20 mouse cellular contexts compared by ENCODE assay signal in genomic region chr12:64916735-64917134, GRCm38 (mm10). TPM values are rescaled to one million over a fixed set of nuclear protein-coding genes. Genes with fewer than 3 reads are reported as not detected.
A peak's percentile ranks its signal among the peaks of the same experiment; 100 is the strongest.
DNase-seq lines count a peak whose midpoint lies in the region; ATAC-seq and TF ChIP-seq lines count a peak whose summit lies in the region.
"Had no signal": no experiment of that assay in that cellular context is flagged by ENCODE, and none has a peak within 500 bp of the region (broad histone marks: within the 10 kb centered on the region; RNA-seq: fewer than 3 reads in every experiment).

No protein-coding gene starts in this region.

- no peaks in the 10 kb centered on the region for H3K36me3 ChIP-seq in hindbrain, embryonic 15.5 days
- H3K36me3 ChIP-seq in hindbrain, embryonic 13.5 days, result peaks cover 10% of the 10 kb centered on the region
- H3K36me3 ChIP-seq in midbrain, embryonic 13.5 days, result peaks cover 9% of the 10 kb centered on the region; the same call in 1 of the 2 replicates
- H3K36me3 ChIP-seq in midbrain, embryonic 10.5 days, result no peaks in the 10 kb centered on the region
- peaks cover 0 to 7% of the 10 kb centered on the region in 2 experiments; a peak in 2 of 4 replicates for H3K36me3 ChIP-seq in MEL (ENCODE audit: control insufficient read depth in 1 of 2, insufficient read depth in 2 of 2, low read length in 2 of 2)
- H3K36me3 ChIP-seq in myocyte (ENCODE audit: control insufficient read depth, insufficient read depth), result no peaks in the 10 kb centered on the region
- H3K36me3 ChIP-seq: forebrain, embryonic 10.5 days; heart, embryonic 10.5 days had no signal

- no peak overlapping the region for H3ac ChIP-seq in myocyte (ENCODE audit: control insufficient read depth, insufficient read length)

- TF ChIP-seq CTCF in MEL (IDR thresholded peaks at IDR 0.05 in 2 of 3, conservative IDR thresholded peaks at IDR 0.05 in 1 of 3; ENCODE audit: control insufficient read depth in 1 of 3, insufficient read depth in 1 of 3, low read depth in 2 of 3, low read length in 3 of 3, poor library complexity in 1 of 3, severe bottlenecking in 1 of 3), result no peak

- no peak overlapping the region; the same call in 1 of the 2 replicates for H3K4me3 ChIP-seq in hindbrain, embryonic 15.5 days
- H3K4me3 ChIP-seq in hindbrain, embryonic 13.5 days, result no peak overlapping the region
- H3K4me3 ChIP-seq in midbrain, embryonic 13.5 days (replicated peaks), result no peak overlapping the region
- no peak overlapping the region for H3K4me3 ChIP-seq in midbrain, embryonic 10.5 days
- H3K4me3 ChIP-seq in MEL (ENCODE audit: control insufficient read depth in 1 of 2, insufficient read depth in 1 of 2, low read depth in 2 of 2, low read length in 2 of 2), result peak overlapping the region in 1 of 2 experiments; percentile 62; a peak in 1 of 4 replicates
- no peak overlapping the region for H3K4me3 ChIP-seq in myocyte

- no peaks in the 10 kb centered on the region; the same call in 1 of the 2 replicates for H3K27me3 ChIP-seq in hindbrain, embryonic 15.5 days
- no peaks in the 10 kb centered on the region for H3K27me3 ChIP-seq in hindbrain, embryonic 13.5 days
- H3K27me3 ChIP-seq in midbrain, embryonic 13.5 days, result no peaks in the 10 kb centered on the region
- H3K27me3 ChIP-seq in midbrain, embryonic 10.5 days (ENCODE audit: low read depth, poor library complexity, severe bottlenecking), result peaks cover 9% of the 10 kb centered on the region
- H3K27me3 ChIP-seq in MEL (ENCODE audit: control insufficient read depth in 1 of 2, insufficient read depth in 2 of 2, low read length in 2 of 2) (no peaks in the 10 kb centered on the region), myocyte (ENCODE audit: control insufficient read depth, insufficient read depth, insufficient read length) (no peaks in the 10 kb centered on the region)
- H3K27me3 ChIP-seq: forebrain, embryonic 15.5 days had no signal

- H3K4me1 ChIP-seq in hindbrain, embryonic 15.5 days (replicated peaks), result peaks cover 10% of the 10 kb centered on the region
- peaks cover 6% of the 10 kb centered on the region; the same call in 1 of the 2 replicates for H3K4me1 ChIP-seq in hindbrain, embryonic 13.5 days (replicated peaks)
- peaks cover 8% of the 10 kb centered on the region for H3K4me1 ChIP-seq in midbrain, embryonic 13.5 days (replicated peaks)
- H3K4me1 ChIP-seq in midbrain, embryonic 10.5 days, result 0 out of 2 replicates have a peak, but pooled peaks cover 4% of the 10 kb centered on the region
- H3K4me1 ChIP-seq in MEL (ENCODE audit: control insufficient read depth in 1 of 2, insufficient read depth in 2 of 2, low read length in 2 of 2), result peaks cover 2 to 3% of the 10 kb centered on the region in 2 experiments; a peak in 2 of 4 replicates
- H3K4me1 ChIP-seq: embryonic facial prominence, embryonic 15.5 days; heart, embryonic 10.5 days had no signal

- no peaks in the 10 kb centered on the region for H3K9me3 ChIP-seq in hindbrain, embryonic 15.5 days
- no peaks in the 10 kb centered on the region for H3K9me3 ChIP-seq in hindbrain, embryonic 13.5 days
- H3K9me3 ChIP-seq in midbrain, embryonic 13.5 days, result no peaks in the 10 kb centered on the region
- H3K9me3 ChIP-seq in midbrain, embryonic 10.5 days (replicated peaks), result no peaks in the 10 kb centered on the region
- H3K9me3 ChIP-seq in MEL (replicated peaks; ENCODE audit: insufficient read depth, low read length), result no peaks in the 10 kb centered on the region
- H3K9me3 ChIP-seq: embryonic facial prominence, embryonic 15.5 days; forebrain, embryonic 10.5 days; forebrain, embryonic 15.5 days; heart, embryonic 10.5 days had no signal

- H3K9ac ChIP-seq in hindbrain, embryonic 15.5 days, result no peak overlapping the region
- H3K9ac ChIP-seq in hindbrain, embryonic 13.5 days, result no peak overlapping the region
- H3K9ac ChIP-seq in midbrain, embryonic 13.5 days (replicated peaks), result no peak overlapping the region
- H3K9ac ChIP-seq in MEL (ENCODE audit: control insufficient read depth, low read depth, low read length, poor library complexity, severe bottlenecking), result peak overlapping the region; percentile 18; the same call in 1 of the 2 replicates
- H3K9ac ChIP-seq: embryonic facial prominence, embryonic 15.5 days had no signal

- no peak overlapping the region for H3K27ac ChIP-seq in hindbrain, embryonic 15.5 days (replicated peaks)
- H3K27ac ChIP-seq in hindbrain, embryonic 13.5 days, result no peak overlapping the region
- no peak overlapping the region for H3K27ac ChIP-seq in midbrain, embryonic 13.5 days
- no peak overlapping the region for H3K27ac ChIP-seq in midbrain, embryonic 10.5 days (replicated peaks)
- no peak overlapping the region for H3K27ac ChIP-seq in MEL (ENCODE audit: control insufficient read depth, low read depth, low read length)
- H3K27ac ChIP-seq: embryonic facial prominence, embryonic 15.5 days; forebrain, embryonic 10.5 days had no signal

- no peak for TF ChIP-seq EP300 in MEL (IDR thresholded peaks at IDR 0.05; ENCODE audit: low read depth in 1 of 2, low read length in 2 of 2)

- TF ChIP-seq POLR2A in MEL (IDR thresholded peaks at IDR 0.05; ENCODE audit: control insufficient read depth in 1 of 2, insufficient read depth in 1 of 2, low read depth in 1 of 2, low read length in 2 of 2, poor library complexity in 1 of 2) (no peak), myocyte (IDR thresholded peaks at IDR 0.05; ENCODE audit: insufficient read length, low read depth) (no peak)

- peak overlapping the region; percentile 81; the same call in 1 of the 2 replicates for H3K4me2 ChIP-seq in hindbrain, embryonic 15.5 days
- no peak overlapping the region for H3K4me2 ChIP-seq in hindbrain, embryonic 13.5 days
- peak overlapping the region; percentile 5; the same call in 1 of the 2 replicates for H3K4me2 ChIP-seq in midbrain, embryonic 13.5 days (replicated peaks)
- peak overlapping the region; percentile 46 for H3K4me2 ChIP-seq in myocyte (ENCODE audit: low read depth)

- no peak for TF ChIP-seq RAD21 in MEL (IDR thresholded peaks at IDR 0.05; ENCODE audit: low read depth, low read length)

- DNase-seq in midbrain, embryonic 10.5 days (ENCODE audit: low spot score), result no peak
- DNase-seq in MEL (ENCODE audit: low read depth, low spot score), result peak; percentile 23
- DNase-seq: adrenal gland, adult 2 months; adrenal gland, postnatal 25 days; cerebellum, adult 18-20 months; cerebellum, adult 9-11 months; cerebellum, postnatal 36 days; gastrocnemius, postnatal 10 days; heart, adult 18-20 months; heart, postnatal 10 days; heart, postnatal 4 days had no signal

- no peak for ATAC-seq in hindbrain, embryonic 15.5 days (ENCODE audit: low FRiP score, low read depth)
- ATAC-seq in hindbrain, embryonic 13.5 days (ENCODE audit: low FRiP score), result no peak
- ATAC-seq in midbrain, embryonic 13.5 days, result no peak

- peaks cover 2% of the 10 kb centered on the region; the same call in 1 of the 2 replicates for H3K79me2 ChIP-seq in MEL (ENCODE audit: control insufficient read depth, insufficient read depth, low read length, poor library complexity)
- no peaks in the 10 kb centered on the region for H3K79me2 ChIP-seq in myocyte (ENCODE audit: control insufficient read depth, insufficient read depth)

TF ChIP-seq in MEL, 35 proteins besides CTCF, POLR2A, EP300 and RAD21:
- TF ChIP-seq ETS1 (IDR thresholded peaks at IDR 0.05; ENCODE audit: low read depth, low read length) (0 out of 2 replicates have a peak, but pooled peaks have one; percentile 12), GATA1 (IDR thresholded peaks at IDR 0.05; ENCODE audit: low read depth, low read length) (peak; percentile 50), SMC3 (IDR thresholded peaks at IDR 0.05; ENCODE audit: low read depth, low read length) (no peak), ZNF384 (IDR thresholded peaks at IDR 0.05; ENCODE audit: low read depth, low read length) (peak; percentile 97)
TF ChIP-seq in MEL: peak in this region for 3.

TF ChIP-seq in myocyte, 11 proteins besides CTCF, POLR2A, EP300 and RAD21 (continues in another document):
- no peak for TF ChIP-seq MYOD1 (IDR thresholded peaks at IDR 0.05; ENCODE audit: control insufficient read depth in 1 of 3, insufficient read length in 2 of 3, low read depth in 2 of 3)
- TF ChIP-seq SRF (IDR thresholded peaks at IDR 0.05; ENCODE audit: control insufficient read depth, insufficient read length, low read depth), result no peak
- no peak for TF ChIP-seq E2F4 (IDR thresholded peaks at IDR 0.05; ENCODE audit: insufficient read depth)
- TF ChIP-seq POLR2AphosphoS2 (IDR thresholded peaks at IDR 0.05; ENCODE audit: insufficient read length, low read depth), result no peak

RNA-seq across cellular contexts. Expression of gene Gm527, which starts 1.0 kb away (rescaled TPM):
- polyA plus RNA-seq in hindbrain, embryonic 15.5 days (2015; fragmentation: Nextera tagmentation; extraction: Ambion mirVana), result 2.1 and 2.8 TPM in 2 replicates
- 2.4 and 4.9 TPM in 2 replicates for polyA plus RNA-seq in hindbrain, embryonic 13.5 days (2015; fragmentation: Nextera tagmentation; extraction: Ambion mirVana)
- 1.9 and 3.2 TPM in 2 replicates for polyA plus RNA-seq in midbrain, embryonic 13.5 days (2015; fragmentation: Nextera tagmentation; extraction: Ambion mirVana)
- polyA plus RNA-seq in midbrain, embryonic 10.5 days (2016; fragmentation: Nextera tagmentation; extraction: Ambion mirVana), result 2.1 and 2.4 TPM in 2 replicates
- total RNA-seq in MEL (2012; rRNA removed), result 1.1 and 1.7 TPM in 2 replicates
- polyA plus RNA-seq in MEL (2012; ENCODE audit: insufficient read depth in 1 of 2, insufficient read length in 2 of 2, low read depth in 1 of 2, low replicate concordance in 2 of 2, missing spikeins in 1 of 2) (1 to 10 TPM in 1 of 2 experiments, not detected in 1; 2.6 TPM), myocyte (2012; fragmentation: generic; extraction: Trizol) (1.8 TPM)
- polyA plus RNA-seq: adrenal gland, adult 2 months; erythroblast, embryonic 14.5 days had no signal

RNA-seq across cellular contexts. Expression of gene Klhl28, which starts 48.6 kb away (rescaled TPM):
- 20.6 and 21.9 TPM in 2 replicates for polyA plus RNA-seq in hindbrain, embryonic 15.5 days (2015; fragmentation: Nextera tagmentation; extraction: Ambion mirVana)
- polyA plus RNA-seq in hindbrain, embryonic 13.5 days (2015; fragmentation: Nextera tagmentation; extraction: Ambion mirVana), result 29.0 and 30.4 TPM in 2 replicates
- polyA plus RNA-seq in midbrain, embryonic 13.5 days (2015; fragmentation: Nextera tagmentation; extraction: Ambion mirVana), result 24.4 and 30.3 TPM in 2 replicates
- polyA plus RNA-seq in midbrain, embryonic 10.5 days (2016; fragmentation: Nextera tagmentation; extraction: Ambion mirVana), result 10.6 and 14.4 TPM in 2 replicates
- 3.7 and 4.8 TPM in 2 replicates for total RNA-seq in MEL (2012; rRNA removed)
- polyA plus RNA-seq in MEL (2012; ENCODE audit: insufficient read depth in 1 of 2, insufficient read length in 2 of 2, low read depth in 1 of 2, low replicate concordance in 2 of 2, missing spikeins in 1 of 2) (100 to 1,000 TPM in 1 of 2 experiments, 1 to 10 TPM in 1; 3.3 to 169 TPM), myocyte (2012; fragmentation: generic; extraction: Trizol) (1.9 TPM)

RNA-seq across cellular contexts. Expression of gene Togaram1, which starts 48.9 kb away (rescaled TPM):
- polyA plus RNA-seq in hindbrain, embryonic 15.5 days (2015; fragmentation: Nextera tagmentation; extraction: Ambion mirVana), result 22.6 and 23.2 TPM in 2 replicates
- polyA plus RNA-seq in hindbrain, embryonic 13.5 days (2015; fragmentation: Nextera tagmentation; extraction: Ambion mirVana), result 24.1 and 24.7 TPM in 2 replicates
- 24.7 and 26.9 TPM in 2 replicates for polyA plus RNA-seq in midbrain, embryonic 13.5 days (2015; fragmentation: Nextera tagmentation; extraction: Ambion mirVana)
- 25.8 and 28.2 TPM in 2 replicates for polyA plus RNA-seq in midbrain, embryonic 10.5 days (2016; fragmentation: Nextera tagmentation; extraction: Ambion mirVana)
- total RNA-seq in MEL (2012; rRNA removed), result 15.2 and 15.9 TPM in 2 replicates
- polyA plus RNA-seq in MEL (2012; ENCODE audit: insufficient read depth in 1 of 2, insufficient read length in 2 of 2, low read depth in 1 of 2, low replicate concordance in 2 of 2, missing spikeins in 1 of 2) (10 to 100 TPM; 14.8 to 22.7 TPM), myocyte (2012; fragmentation: generic; extraction: Trizol) (3.5 TPM)
